In genomic region chr4:40784556-40785169, GRCm38 (mm10) we compare ENCODE assay signal across 10 mouse cellular contexts. TPM values are rescaled to one million over a fixed set of nuclear protein-coding genes. Genes with fewer than 3 reads are reported as not detected.
DNase-seq lines count a peak whose midpoint lies in the region; ATAC-seq and TF ChIP-seq lines count a peak whose summit lies in the region.
"Had no signal": no experiment of that assay in that cellular context is flagged by ENCODE, and none has a peak within 500 bp of the region (broad histone marks: within the 10 kb centered on the region; RNA-seq: fewer than 3 reads in every experiment).

No protein-coding gene starts in this region.

- peak; percentile 80 for DNase-seq in kidney, adult 2 months
- DNase-seq in kidney, postnatal 25 days = peak; percentile 60 to 78
- no peak for DNase-seq in left cerebral cortex, postnatal 25 days (ENCODE audit: low spot score in 2 of 2)
- no peak for DNase-seq in spleen, postnatal 10 days (ENCODE audit: low spot score in 2 of 2)
- DNase-seq: left cerebral cortex, postnatal 4 days had no signal

- H3K27ac ChIP-seq in kidney, adult 2 months (ENCODE audit: insufficient read depth, low read depth, low read length) = no peak overlapping the region
- H3K27ac ChIP-seq in kidney, embryonic 14.5 days (ENCODE audit: low read depth, low read length) = no peak overlapping the region
- peak overlapping the region; percentile 35; the same call in 1 of the 2 replicates for H3K27ac ChIP-seq in stomach, embryonic 15.5 days
- no peak overlapping the region for H3K27ac ChIP-seq in forebrain, embryonic 16.5 days (ENCODE audit: low read length)
- H3K27ac ChIP-seq: midbrain, embryonic 12.5 days had no signal

- TF ChIP-seq CTCF in kidney, adult 2 months (conservative IDR thresholded peaks at IDR 0.05; ENCODE audit: insufficient read depth, insufficient read length, low read depth, low read length) = no peak

- no peak overlapping the region for H3K4me3 ChIP-seq in kidney, adult 2 months (ENCODE audit: insufficient read depth, low read depth, low read length)
- no peak overlapping the region for H3K4me3 ChIP-seq in kidney, embryonic 14.5 days (ENCODE audit: low read length)
- no peak overlapping the region for H3K4me3 ChIP-seq in stomach, embryonic 15.5 days (replicated peaks)
- H3K4me3 ChIP-seq in forebrain, embryonic 16.5 days (replicated peaks; ENCODE audit: low read length) = no peak overlapping the region
- H3K4me3 ChIP-seq: midbrain, embryonic 12.5 days had no signal

- WGBS in kidney, adult 2 months = 65% methylated on average over 10 of the region's 10 CpGs
- 75% methylated on average over 10 of the region's 10 CpGs for WGBS in kidney, embryonic 14.5 days
- 54% methylated on average over 10 of the region's 10 CpGs for WGBS in stomach, embryonic 15.5 days
- WGBS in forebrain, embryonic 16.5 days = 82% methylated on average over 10 of the region's 10 CpGs

- H3K4me2 ChIP-seq in kidney, embryonic 14.5 days (replicated peaks; ENCODE audit: low read depth, low read length) = no peak overlapping the region
- no peak overlapping the region for H3K4me2 ChIP-seq in stomach, embryonic 15.5 days
- H3K4me2 ChIP-seq in forebrain, embryonic 16.5 days (ENCODE audit: low read length) = no peak overlapping the region
- H3K4me2 ChIP-seq: midbrain, embryonic 12.5 days had no signal

- intact Hi-C loops in left cerebral cortex, postnatal 25 days (cut with DNase I) = no loop called here

- H3K36me3 ChIP-seq in kidney, adult 2 months (ENCODE audit: control insufficient read depth, insufficient read depth, low read length) = no peaks in the 10 kb centered on the region
- H3K36me3 ChIP-seq in kidney, embryonic 14.5 days (ENCODE audit: control insufficient read depth, insufficient read depth, low read length) = no peaks in the 10 kb centered on the region
- H3K36me3 ChIP-seq in stomach, embryonic 15.5 days = no peaks in the 10 kb centered on the region
- H3K36me3 ChIP-seq in forebrain, embryonic 16.5 days (ENCODE audit: control insufficient read depth, insufficient read depth) = no peaks in the 10 kb centered on the region
- H3K36me3 ChIP-seq: midbrain, embryonic 12.5 days had no signal

- no peaks in the 10 kb centered on the region for H3K9me3 ChIP-seq in kidney, embryonic 14.5 days (ENCODE audit: control insufficient read depth, low read length)
- H3K9me3 ChIP-seq in stomach, embryonic 15.5 days = no peaks in the 10 kb centered on the region
- no peaks in the 10 kb centered on the region for H3K9me3 ChIP-seq in forebrain, embryonic 16.5 days (ENCODE audit: control insufficient read depth, low read length)
- H3K9me3 ChIP-seq: midbrain, embryonic 12.5 days had no signal

- H3K27me3 ChIP-seq in kidney, adult 2 months (replicated peaks; ENCODE audit: control insufficient read depth, insufficient read depth, low read length) = no peaks in the 10 kb centered on the region
- H3K27me3 ChIP-seq in kidney, embryonic 14.5 days (ENCODE audit: control insufficient read depth, insufficient read depth, low read length) = no peaks in the 10 kb centered on the region
- no peaks in the 10 kb centered on the region for H3K27me3 ChIP-seq in stomach, embryonic 15.5 days (replicated peaks)
- H3K27me3 ChIP-seq in forebrain, embryonic 16.5 days (replicated peaks; ENCODE audit: control insufficient read depth, insufficient read depth, low read length) = no peaks in the 10 kb centered on the region
- H3K27me3 ChIP-seq: midbrain, embryonic 12.5 days had no signal

- TF ChIP-seq POLR2A in kidney, adult 2 months (IDR thresholded peaks at IDR 0.05; ENCODE audit: low read depth, low read length) = no peak

- no peaks in the 10 kb centered on the region for H3K4me1 ChIP-seq in kidney, adult 2 months (ENCODE audit: control insufficient read depth, insufficient read depth, low read length)
- peaks cover 16% of the 10 kb centered on the region; the same call in 1 of the 2 replicates for H3K4me1 ChIP-seq in kidney, embryonic 14.5 days (ENCODE audit: control insufficient read depth, insufficient read depth, low read length)
- H3K4me1 ChIP-seq in stomach, embryonic 15.5 days = peaks cover 7% of the 10 kb centered on the region; the same call in 1 of the 2 replicates
- no peaks in the 10 kb centered on the region for H3K4me1 ChIP-seq in forebrain, embryonic 16.5 days (replicated peaks; ENCODE audit: control insufficient read depth, insufficient read depth, low read length)
- H3K4me1 ChIP-seq: midbrain, embryonic 12.5 days had no signal

- no peak; the same call in 1 of the 2 replicates for ATAC-seq in kidney, embryonic 14.5 days (ENCODE audit: low FRiP score, low TSS enrichment)
- ATAC-seq in granulocyte monocyte progenitor cell, adult 5-6 weeks (replicated peaks; ENCODE audit: poor library complexity, severe bottlenecking) = peak; percentile 34
- no peak for ATAC-seq in stomach, embryonic 15.5 days (ENCODE audit: insufficient read depth, low FRiP score, low read depth)
- no peak for ATAC-seq in forebrain, embryonic 16.5 days

- no peak overlapping the region for H3K9ac ChIP-seq in kidney, embryonic 14.5 days (ENCODE audit: low read depth, low read length)
- no peak overlapping the region for H3K9ac ChIP-seq in stomach, embryonic 15.5 days
- H3K9ac ChIP-seq in forebrain, embryonic 16.5 days (replicated peaks; ENCODE audit: low read depth, low read length) = no peak overlapping the region
- H3K9ac ChIP-seq: midbrain, embryonic 12.5 days had no signal

RNA-seq across cellular contexts. Expression of gene Smu1, which starts 26.9 kb away (rescaled TPM):
- polyA plus RNA-seq in kidney, adult 2 months (2012; rRNA removed) = 21.2 and 30.1 TPM in 2 replicates
- polyA plus RNA-seq in kidney, embryonic 14.5 days (2014; fragmentation: Nextera tagmentation; extraction: Ambion mirVana) = 147 and 171 TPM in 2 replicates
- 79.7 and 86.6 TPM in 2 replicates for total RNA-seq in granulocyte monocyte progenitor cell, adult 5-6 weeks (2014; fragmentation: Nextera tagmentation)
- total RNA-seq in granulocyte monocyte progenitor cell, adult 5-6 weeks (2017) = 136 and 154 TPM in 2 replicates
- 137 and 144 TPM in 2 replicates for polyA plus RNA-seq in stomach, embryonic 15.5 days (2015; fragmentation: Nextera tagmentation; extraction: Ambion mirVana)
- 10 to 100 TPM; 47.0 to 53.2 TPM for total RNA-seq in left cerebral cortex, postnatal 25 days (2021)
- 155 and 165 TPM in 2 replicates for polyA plus RNA-seq in forebrain, embryonic 16.5 days (2015; fragmentation: Nextera tagmentation; extraction: Ambion mirVana)

Comparison
In these comparisons a context has a peak if more than half of its experiments do, and no peak if none do; other contexts are left out.
1. DNase-seq: peak in kidney, adult 2 months (single experiment) and kidney, postnatal 25 days (2 of 2); none in left cerebral cortex, postnatal 25 days (0 of 2) and spleen, postnatal 10 days (0 of 2).